Mouse (Mus musculus): Measurements from ENCODE around the gene Pofut1.
"Not testable (repeated sequence)": the region's sequence is repeated elsewhere in the genome, so short reads cannot be mapped to it uniquely, and the experiment has no call there.

Pofut1 gene

GRCm38 (mm10) chr2:153239021-153239859 lies 2.1 kb upstream of the Pofut1 start:
- no peak for DNase-seq

- no peak for DNase-seq
Measured at GRCm38 (mm10) chr2:153239860-153240480, 1.4 kb upstream of the Pofut1 start.

- DNase-seq: no peak
Measured at GRCm38 (mm10) chr2:153240701-153241235, 565 bp upstream of the Pofut1 start.

- DNase-seq: no peak
Measured at GRCm38 (mm10) chr2:153242156-153242555, 823 bp downstream of the Pofut1 start.

GRCm38 (mm10) chr2:153249751-153250150 lies 8.4 kb downstream of the Pofut1 start:
- DNase-seq: no peak

GRCm38 (mm10) chr2:153256604-153257003 lies 15.3 kb downstream of the Pofut1 start:
- DNase-seq: no peak

- no peak for DNase-seq
Measured at GRCm38 (mm10) chr2:153259030-153259863, 17.9 kb downstream of the Pofut1 start.

GRCm38 (mm10) chr2:153259864-153260674 lies 18.7 kb downstream of the Pofut1 start:
- DNase-seq: no peak

GRCm38 (mm10) chr2:153263053-153263452 lies 21.7 kb downstream of the Pofut1 start:
- DNase-seq: no peak

GRCm38 (mm10) chr2:153267331-153267730 lies 26.0 kb downstream of the Pofut1 start:
- no peak for DNase-seq

- not testable (repeated sequence) for DNase-seq
Measured at GRCm38 (mm10) chr2:153270231-153270915, 29.0 kb downstream of the Pofut1 start.

GRCm38 (mm10) chr2:153274200-153274918 lies 33.0 kb downstream of the Pofut1 start:
- not testable (repeated sequence) for DNase-seq

- DNase-seq: no peak
Measured at GRCm38 (mm10) chr2:153274919-153275247, 33.5 kb downstream of the Pofut1 start.

GRCm38 (mm10) chr2:153275577-153275976 lies 34.2 kb downstream of the Pofut1 start:
- DNase-seq: not testable (repeated sequence)

- DNase-seq: no peak
Measured at GRCm38 (mm10) chr2:153276440-153276839, 35.1 kb downstream of the Pofut1 start.

- DNase-seq: not testable (repeated sequence)
Measured at GRCm38 (mm10) chr2:153276846-153277245, 35.5 kb downstream of the Pofut1 start.

GRCm38 (mm10) chr2:153278357-153278756 lies 37.0 kb downstream of the Pofut1 start:
- no peak for DNase-seq

- DNase-seq: no peak
Measured at GRCm38 (mm10) chr2:153283919-153284318, 42.6 kb downstream of the Pofut1 start.

- DNase-seq: no peak
Measured at GRCm38 (mm10) chr2:153286524-153286923, 45.2 kb downstream of the Pofut1 start.

- no peak for DNase-seq
Measured at GRCm38 (mm10) chr2:153287835-153288234, 46.5 kb downstream of the Pofut1 start.
